Mouse (Mus musculus) left cerebral cortex, postnatal 10 days (tissue): ENCODE results near the gene Spats1. TPM values are rescaled to one million over a fixed set of nuclear protein-coding genes. Genes with fewer than 3 reads are reported as not detected.
"Not testable (repeated sequence)": the region's sequence is repeated elsewhere in the genome, so short reads cannot be mapped to it uniquely, and the experiment has no call there.

Source experiments
- DNase-seq, 2 experiments: peaks; one replicate each; pipeline ENCODE4 v3.0.0; 2021 to 2022; ENCODE audit warnings: low spot score in 2 of 2, mixed read lengths in 1 of 2; ENCODE audit errors: extremely low spot score in 1 of 2
- intact Hi-C: fragments of 180-260 bp; cut with DNase I; formaldehyde crosslinking; loops from one replicate; pipeline ENCODE4 v1.15.1; 2025
- total RNA-seq, 2 experiments: library from RNA; stranded (reverse); gene quantifications; 2 replicates each; pipeline ENCODE4 v1.2.3; 2021

The Spats1 gene
- total RNA-seq, 2 experiments from 2014 or later = 4.9 to 5.0 TPM

DNA sequence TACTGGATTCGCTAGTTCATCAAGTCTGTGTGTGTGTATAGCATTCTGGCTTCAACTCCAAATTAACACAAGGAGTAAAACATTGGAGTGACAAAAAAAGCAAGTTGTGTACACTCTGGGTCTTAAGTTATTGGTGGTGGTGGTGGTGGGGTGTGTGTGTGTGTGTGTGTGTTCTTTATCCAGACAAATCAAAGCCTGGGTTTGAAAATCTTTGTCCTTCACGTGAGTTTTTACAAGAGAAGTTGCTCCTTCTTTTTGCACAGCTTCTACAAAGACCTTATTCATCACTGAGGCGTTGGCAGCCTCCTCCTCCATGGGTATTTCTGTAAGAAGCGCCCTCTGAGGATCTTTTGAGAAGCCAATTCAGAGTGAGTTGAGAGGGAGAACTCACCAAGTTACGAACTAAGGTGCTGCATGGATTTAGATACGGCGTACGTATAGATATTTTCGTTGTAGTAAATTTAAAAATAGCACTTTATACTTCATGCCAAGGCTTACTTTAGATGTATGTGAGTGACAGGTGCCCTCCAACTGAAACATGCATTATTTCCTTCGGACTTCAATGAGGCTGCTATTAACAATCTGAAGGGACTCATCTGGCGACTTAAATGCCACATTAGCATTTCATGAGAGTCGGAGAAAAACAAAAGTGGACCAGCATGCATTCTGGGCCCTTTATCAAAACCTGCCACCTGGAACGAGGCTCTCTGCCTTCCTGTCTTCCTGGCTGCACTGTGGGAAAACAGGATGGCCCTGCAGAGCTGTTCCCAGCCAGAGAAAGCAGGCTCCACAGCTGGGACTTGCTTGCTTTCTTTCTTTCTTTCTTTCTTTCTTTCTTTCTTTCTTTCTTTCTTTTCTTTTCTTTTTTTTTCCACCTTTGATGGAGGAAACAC, 18.7 kb downstream of the Spats1 start:
- intact Hi-C loops = no loop called here
- DNase-seq = no peak

DNA sequence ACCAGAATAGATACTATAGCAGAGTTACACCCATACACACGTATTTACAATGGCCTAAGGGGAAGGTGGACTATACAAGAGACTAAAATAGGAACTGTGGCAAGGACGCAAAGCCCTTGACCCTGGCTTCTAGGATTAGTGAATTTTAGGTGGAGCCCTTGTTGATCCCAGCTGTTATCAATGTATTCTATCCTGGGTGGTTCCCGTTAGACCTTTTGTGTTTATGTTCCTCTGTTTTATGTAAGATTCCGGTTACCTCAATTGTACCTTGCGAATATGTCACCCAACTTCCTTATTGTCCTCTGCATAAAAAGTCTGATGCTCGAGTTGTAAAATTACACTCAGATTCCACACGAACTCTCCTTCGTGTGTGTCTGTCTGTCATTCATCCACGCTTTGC, 19.4 kb downstream of the Spats1 start:
- intact Hi-C loops, DNase-seq: not testable (repeated sequence)

DNA sequence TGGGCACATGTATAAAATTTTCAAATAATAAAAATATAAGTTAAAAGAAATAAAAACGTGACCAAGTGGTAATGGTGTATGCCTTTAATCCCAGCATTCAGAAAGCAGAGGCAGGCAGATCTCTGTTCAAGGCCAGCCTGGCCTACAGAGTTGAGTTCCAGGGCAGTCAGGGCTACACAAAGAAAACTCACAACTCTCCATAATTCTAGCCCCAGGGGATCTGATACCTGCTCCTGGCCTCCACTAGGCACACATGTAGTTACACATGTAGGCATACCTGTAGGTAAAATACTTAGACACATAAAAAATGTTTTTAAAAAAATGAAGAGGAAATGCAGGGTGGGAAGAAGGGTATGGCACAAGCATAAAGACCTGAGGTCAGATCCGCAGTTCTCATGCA, 20.4 kb downstream of the Spats1 start:
- intact Hi-C loops = no loop called here

GRCm38 (mm10) chr17:45452271-45452670, 22.9 kb downstream of the Spats1 start:
- DNase-seq = no peak
- intact Hi-C loops = no loop called here

More for the DNA sequence above, 20.4 kb downstream of the Spats1 start:
- no peak for DNase-seq

GRCm38 (mm10) chr17:45450153-45450552, 25.1 kb downstream of the Spats1 start:
- intact Hi-C loops = no loop called here
- DNase-seq = no peak

GRCm38 (mm10) chr17:45449586-45449985, 25.6 kb downstream of the Spats1 start:
- intact Hi-C loops = no loop called here
- no peak for DNase-seq

DNA sequence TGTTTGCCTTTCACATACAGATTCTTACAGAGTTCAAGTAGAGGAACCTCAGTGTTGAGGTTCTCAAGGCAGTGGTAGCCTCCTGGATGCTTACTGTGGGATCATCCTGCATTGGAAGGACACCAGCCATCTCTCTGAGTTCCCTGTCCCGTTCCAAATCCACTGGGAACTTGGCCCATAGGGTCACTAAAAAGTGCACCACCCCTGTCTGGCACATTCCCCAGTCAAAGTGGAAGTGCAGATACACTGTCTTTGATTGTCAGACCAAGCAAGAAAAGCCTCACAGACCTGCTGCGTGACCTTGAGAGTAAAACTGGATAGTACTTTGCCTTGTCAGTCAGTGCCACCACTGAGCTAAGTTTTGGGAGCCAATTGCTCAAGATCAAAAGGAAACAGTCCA, 28.2 kb downstream of the Spats1 start:
- intact Hi-C loops = no loop called here
- DNase-seq = no peak

- DNase-seq = no peak
- intact Hi-C loops = no loop called here
These were observed 29.3 kb downstream of the Spats1 start for GRCm38 (mm10) chr17:45445923-45446322.

DNA sequence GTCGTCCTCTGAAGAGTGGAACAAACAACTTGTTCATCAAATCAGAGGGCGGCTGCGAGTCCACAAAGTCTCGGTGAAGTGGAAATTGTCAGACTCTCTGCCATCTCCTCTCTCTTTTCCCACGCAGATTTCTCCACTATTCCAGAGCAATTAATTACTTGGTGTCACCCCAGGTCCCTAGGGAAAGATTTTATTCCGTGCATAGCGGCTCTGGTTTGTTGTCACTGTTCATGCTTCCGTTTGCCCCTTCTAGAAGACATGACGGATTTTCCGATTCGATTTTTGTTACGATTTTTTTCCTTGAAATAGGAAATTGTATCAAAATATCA, 41.0 kb downstream of the Spats1 start:
- intact Hi-C loops = no loop called here
- DNase-seq = no peak

DNA sequence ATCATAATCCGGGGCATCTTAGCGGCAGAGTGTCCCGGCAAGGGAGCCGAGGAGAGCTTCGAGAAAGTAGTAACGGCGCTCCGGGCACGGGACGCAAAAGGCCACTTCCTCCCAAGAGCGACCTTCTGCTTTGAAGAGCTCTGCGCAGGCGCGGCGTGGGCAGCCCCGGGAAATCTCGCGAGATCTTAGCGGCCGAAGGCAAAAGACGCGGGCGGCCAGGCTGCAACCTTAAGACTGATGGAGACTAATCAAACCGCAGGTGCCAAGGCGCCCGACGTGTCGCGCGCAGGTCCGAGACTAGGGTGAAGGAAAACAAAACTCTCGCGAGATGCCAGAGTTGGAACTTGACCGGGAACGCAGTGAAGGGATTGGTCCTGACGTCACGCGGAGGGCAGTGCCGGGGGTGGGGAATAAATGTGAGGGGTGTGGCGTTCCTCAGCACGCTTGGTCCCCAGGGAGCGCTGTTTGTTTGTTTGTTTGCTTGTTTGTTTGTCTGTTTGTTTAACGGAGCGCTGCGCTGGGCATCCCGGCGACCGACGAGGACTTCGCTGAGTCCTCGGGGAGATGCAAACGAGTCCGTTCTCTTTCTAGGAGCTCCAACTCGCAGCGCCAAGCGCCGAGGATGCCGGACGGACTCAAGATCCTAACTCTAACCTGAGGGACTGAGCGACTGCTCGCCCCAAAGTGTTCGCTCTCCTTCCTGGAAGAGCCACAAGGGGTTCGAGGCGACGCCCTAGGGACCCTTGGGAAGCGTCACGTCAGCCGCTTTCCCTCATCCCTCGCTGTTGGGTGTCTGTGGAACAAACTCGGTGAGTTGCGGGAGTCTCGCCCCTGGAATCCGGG, 41.6 kb downstream of the Spats1 start, which contains the start of gene Cdc5l:
Gene Cdc5l (minus strand): TSS at position 319 of the 843 bp plus-strand sequence.
- intact Hi-C loops = no loop called here
- DNase-seq = peak; percentile 97 to 98

GRCm38 (mm10) chr17:45432706-45433398, 42.4 kb downstream of the Spats1 start:
- intact Hi-C loops = no loop called here
- peak; percentile 25 to 68 for DNase-seq

DNA sequence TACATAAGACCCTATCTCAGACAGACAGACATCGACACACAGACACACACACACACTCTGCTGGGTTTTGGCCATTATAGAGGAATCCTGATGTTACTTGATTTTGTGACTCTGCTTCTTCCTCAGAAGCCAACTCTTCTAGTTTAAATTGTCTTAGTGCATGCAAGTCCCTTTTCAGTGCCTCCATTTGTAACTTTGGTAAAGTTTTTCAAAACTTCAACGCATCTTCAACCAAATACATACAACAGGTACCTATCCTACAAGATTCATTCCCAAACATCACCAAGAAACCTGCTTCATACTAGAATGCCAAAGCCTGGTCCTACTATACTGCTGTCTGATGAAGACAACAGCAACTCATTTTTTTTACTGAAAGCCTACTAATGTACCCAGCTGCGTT, 43.2 kb downstream of the Spats1 start:
- intact Hi-C loops = no loop called here
- no peak for DNase-seq

GRCm38 (mm10) chr17:45417387-45417786, 57.8 kb downstream of the Spats1 start:
- intact Hi-C loops = no loop called here

DNA sequence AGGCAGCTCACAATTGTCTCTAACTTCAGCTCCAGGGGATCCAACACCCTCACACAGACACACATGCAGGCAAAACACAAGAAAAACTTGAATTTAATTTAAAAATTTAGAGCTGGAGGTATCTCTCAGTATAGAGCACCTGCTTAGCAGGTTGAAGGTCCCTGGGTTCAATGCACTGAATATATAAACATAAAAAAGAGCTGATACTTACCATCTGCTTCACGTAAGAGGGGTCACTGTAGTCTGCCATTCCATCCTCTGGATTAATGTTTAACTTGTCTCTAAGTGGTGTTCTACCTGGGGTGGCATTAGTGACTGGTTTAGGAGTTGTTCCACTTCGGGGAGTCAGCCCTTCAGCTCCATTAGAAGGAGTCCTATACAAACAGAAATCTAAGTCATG, 63.6 kb downstream of the Spats1 start:
- DNase-seq, intact Hi-C loops: not testable (repeated sequence)

More at GRCm38 (mm10) chr17:45417387-45417786, 57.8 kb downstream of the Spats1 start:
- no peak for DNase-seq

DNA sequence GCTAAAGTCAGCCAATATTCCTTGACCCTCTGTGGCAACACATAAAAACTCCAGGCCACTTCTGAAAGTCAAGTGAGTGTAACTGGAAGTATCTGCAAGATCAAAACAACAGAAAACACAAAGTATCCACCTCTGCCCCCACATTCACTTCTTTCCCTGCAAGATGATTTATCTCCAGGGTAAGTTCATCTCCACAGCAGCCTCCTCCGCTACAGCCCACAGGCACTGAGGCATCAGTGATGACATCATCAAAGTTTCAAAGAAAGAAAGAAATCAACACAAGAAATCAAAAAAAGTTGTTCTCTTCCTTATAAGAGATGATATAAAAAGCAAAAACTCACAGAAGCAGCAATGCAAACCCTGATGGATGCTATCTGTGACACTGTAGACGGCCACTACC, 66.5 kb downstream of the Spats1 start:
- DNase-seq = no peak
- intact Hi-C loops = loop anchor here (10.0 kb wide), 1 partner anchor 1144 kb away; no protein-coding TSS in a partner anchor

- intact Hi-C loops = loop anchor here (10.0 kb wide), 1 partner anchor 1141 kb away; no protein-coding TSS in a partner anchor
- peak in 1 of 2 experiments; percentile 35 for DNase-seq
These were observed 68.9 kb downstream of the Spats1 start for GRCm38 (mm10) chr17:45406281-45406680.

DNA sequence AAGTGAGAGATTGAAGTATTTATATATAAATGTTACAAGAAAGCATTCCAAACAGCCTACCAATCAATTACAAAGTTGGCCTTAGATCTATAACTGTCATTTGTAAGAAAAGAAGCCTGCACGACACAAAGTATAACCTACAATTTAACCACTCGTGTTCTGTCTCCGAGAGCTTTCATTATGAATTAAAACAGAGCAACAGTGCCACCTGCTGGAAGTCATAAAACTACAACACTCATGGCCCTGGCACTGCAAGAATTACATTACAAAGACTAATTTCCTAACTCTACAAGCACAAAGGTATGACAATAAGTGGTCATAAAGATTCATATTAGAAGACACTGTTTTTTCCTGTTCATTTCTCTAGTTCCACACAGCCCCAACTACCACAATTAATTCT, 72.0 kb downstream of the Spats1 start:
- intact Hi-C loops = loop anchor here (10.0 kb wide), 1 partner anchor 1138 kb away; no protein-coding TSS in a partner anchor
- DNase-seq = peak; percentile 35 to 68

DNA sequence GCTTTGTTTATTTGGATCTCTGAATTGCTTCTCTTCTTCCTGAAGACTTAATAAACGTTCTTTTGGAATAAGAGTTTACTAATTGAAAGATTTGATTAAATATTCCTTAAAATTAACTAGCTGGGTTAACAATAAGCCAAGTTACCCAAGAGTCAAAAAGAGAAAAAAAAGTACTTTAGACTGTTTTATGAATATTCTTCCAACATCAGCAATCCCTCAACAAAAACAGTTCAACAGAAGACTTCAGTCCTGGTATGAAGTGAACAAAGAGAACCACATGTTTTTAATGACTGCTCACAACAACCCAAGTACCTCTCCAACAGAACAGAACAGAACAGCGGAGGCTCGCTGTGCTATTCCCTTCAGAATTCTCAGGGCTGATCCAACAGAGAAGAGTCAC, 72.6 kb downstream of the Spats1 start:
- intact Hi-C loops = loop anchor here (10.0 kb wide), 1 partner anchor 1138 kb away; no protein-coding TSS in a partner anchor
- no peak for DNase-seq

GRCm38 (mm10) chr17:45402126-45402525, 73.1 kb downstream of the Spats1 start:
- intact Hi-C loops = loop anchor here (10.0 kb wide), 1 partner anchor 1137 kb away; no protein-coding TSS in a partner anchor
- DNase-seq = no peak
